Mouse (Mus musculus) embryo, embryonic 9.5 days (tissue): Measurements from ENCODE around the gene Espnl.
A peak's percentile ranks its signal among the peaks of the same experiment; 100 is the strongest.

Source experiments
- DNase-seq: peaks from one replicate; pipeline ENCODE4 v3.0.0-alpha.2; 2017; ENCODE audit errors: extremely low spot score

Gene Espnl

DNA sequence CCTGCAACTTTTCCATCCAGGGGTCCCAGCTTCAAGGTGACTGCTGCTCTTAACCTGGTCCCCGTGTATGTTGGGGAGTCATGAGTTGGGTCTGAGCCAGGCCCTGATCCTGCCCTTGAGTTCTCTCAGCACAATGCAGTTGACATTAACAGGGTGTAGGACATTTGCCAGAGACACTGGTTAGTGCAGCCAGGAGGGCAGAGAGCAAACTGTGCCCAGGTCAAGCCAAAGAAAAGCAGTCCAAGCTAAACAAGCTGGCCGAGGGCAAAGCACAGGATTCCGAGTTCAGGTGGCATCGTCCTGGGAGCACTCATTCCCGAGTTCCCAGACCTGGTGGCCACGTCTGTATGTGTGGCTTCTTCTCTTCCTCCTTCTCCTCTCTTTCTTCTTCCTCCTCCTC, 4.2 kb upstream of the Espnl start:
- DNase-seq = no peak

DNA sequence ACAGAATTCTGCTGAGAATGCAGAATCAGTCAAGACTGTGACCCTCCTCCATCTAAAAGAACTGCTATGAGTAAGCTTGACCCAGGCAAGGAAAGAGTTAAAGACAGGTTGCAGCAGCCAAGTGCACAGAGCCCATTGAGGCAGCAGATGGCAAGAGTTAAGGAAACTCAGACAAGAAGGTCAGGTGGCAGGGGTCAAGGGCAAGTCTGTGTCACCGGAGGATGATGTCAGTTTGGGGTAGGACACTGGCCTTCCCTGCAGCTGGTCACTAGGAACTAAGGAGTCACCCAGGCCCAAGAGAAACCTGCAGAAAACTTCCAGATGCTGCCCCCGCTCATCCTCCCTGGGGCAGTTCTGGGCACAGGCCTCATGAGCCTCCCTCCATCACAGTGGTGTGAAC, 2.8 kb downstream of the Espnl start:
- no peak for DNase-seq

GRCm38 (mm10) chr1:91325488-91326042, 3.7 kb downstream of the Espnl start:
- DNase-seq = no peak

GRCm38 (mm10) chr1:91332102-91332501, 10.2 kb downstream of the Espnl start:
- DNase-seq = no peak

- no peak for DNase-seq
Measured at GRCm38 (mm10) chr1:91333582-91333981, 11.7 kb downstream of the Espnl start.

- no peak for DNase-seq
Measured at GRCm38 (mm10) chr1:91337355-91337754, 15.5 kb downstream of the Espnl start.

GRCm38 (mm10) chr1:91344001-91344400, 22.1 kb downstream of the Espnl start:
- no peak for DNase-seq

DNA sequence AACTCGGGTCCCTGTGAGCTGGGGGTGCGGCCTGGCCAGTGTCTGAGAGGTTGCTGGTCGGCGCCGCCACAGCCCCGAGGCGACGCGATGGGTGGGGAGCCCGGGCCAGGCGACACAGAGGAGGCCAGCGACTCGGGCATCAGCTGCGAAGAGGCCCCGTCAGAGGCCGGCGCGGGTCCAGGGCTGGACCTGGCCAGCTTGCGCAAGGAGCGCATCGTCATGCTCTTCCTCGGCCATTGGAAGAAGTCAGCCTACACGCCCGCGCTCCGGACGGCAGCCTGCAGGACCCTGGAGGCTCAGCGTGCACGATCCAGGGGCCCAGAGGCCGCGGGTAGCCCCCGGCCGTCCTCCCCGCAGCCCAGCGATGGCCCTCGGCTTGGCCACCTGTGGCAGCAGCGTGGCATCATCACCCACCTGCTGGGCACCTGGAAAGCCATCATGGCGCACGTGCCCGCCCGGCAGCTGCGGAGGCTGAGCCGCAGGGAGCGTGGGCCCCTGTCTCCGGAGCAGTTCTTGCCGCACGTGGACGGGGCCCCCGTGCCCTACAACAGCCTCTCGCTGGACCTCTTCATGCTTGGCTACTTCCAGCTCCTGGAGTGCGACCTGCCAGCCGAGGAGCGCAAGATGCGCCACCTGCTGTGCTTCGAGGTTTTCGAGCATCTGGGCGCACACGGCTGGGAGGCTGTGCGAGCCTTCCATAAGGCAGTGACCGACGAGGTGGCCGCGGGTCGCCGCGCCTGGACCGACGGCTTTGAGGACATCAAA, 23.2 kb downstream of the Espnl start:
- DNase-seq = peak; percentile 41

DNA sequence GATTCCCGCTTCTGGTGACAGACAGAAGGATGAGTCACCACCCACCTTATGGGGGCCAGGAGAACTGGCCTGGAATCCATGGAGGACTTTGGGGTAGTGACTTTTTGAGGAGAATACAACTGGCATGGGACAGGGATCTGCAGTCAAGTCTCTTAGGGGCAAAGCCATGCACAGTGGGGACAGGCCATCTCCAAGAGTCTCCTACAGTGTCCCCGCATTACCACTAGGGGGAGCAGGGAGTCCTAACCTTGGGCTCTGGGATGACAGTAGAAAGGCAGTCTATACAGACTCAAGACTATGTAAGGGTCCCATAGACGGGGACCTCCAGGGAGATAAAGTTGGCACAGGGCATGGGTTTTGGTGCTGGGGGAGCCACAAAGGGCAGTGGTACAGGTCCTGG, 25.0 kb downstream of the Espnl start:
- peak; percentile 73 for DNase-seq

- DNase-seq = no peak
Measured at GRCm38 (mm10) chr1:91350841-91351240, 29.0 kb downstream of the Espnl start, which contains the start of gene Klhl30. Klhl30 (plus strand) TSS chr1:91351016.

- no peak for DNase-seq
Measured at GRCm38 (mm10) chr1:91351249-91351648, 29.4 kb downstream of the Espnl start.

DNA sequence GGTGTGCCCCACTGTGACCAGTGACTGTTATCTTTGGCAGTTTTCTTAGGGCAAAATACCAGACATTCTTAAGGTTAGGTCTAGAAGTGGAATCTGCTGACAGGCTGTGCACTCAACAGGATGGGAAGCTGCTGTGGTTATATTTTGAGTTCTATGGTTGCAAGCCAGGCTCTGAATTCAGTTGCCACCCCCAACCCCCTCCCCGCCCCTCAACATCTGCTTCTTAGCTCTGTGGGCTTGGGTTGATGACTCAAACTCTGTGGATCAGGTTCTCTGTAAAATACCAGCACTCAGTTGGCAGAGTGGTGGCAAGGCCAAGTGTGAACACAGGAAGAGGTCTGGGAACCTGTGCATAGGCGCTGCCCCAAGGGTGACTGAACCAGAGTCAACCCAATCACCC, 30.4 kb downstream of the Espnl start:
- no peak for DNase-seq

DNA sequence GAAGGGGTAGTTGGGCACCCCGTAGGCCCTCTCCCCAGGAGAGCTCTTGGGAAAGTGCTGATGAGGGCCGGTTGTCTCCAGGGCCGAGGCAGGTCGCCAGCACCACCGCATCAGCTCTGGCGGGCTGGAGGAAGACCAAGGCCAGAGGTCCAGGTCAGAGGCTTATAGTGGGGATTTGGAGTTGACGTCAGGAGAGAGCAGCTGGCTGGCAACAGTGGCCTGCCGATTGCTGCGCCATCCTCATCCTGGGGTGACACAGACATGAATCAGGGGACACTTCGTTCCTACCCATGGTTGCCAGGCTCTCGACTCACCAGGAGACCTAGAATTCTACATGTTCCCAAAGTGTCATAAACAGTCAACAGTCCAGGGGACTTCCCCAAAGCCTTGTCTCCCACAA, 34.2 kb downstream of the Espnl start:
- no peak for DNase-seq

DNA sequence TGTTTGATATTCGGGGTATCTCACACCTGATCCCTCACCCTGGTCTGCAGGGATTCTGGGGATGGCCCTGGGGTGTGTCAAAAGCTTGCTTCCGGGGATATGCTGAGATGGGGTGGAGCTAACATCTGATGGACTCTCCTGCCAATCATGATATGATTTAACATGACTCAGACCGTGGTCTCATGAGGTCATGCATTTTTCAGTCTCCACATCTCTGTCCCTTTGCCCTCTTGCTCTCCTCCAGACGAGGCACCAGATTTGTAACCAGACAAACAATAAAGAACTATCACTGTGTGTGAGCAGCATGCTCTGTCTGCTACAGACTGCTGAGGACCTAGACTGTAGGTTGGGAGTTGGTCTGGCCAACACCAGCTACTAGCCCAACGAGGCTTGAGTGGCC, 40.2 kb downstream of the Espnl start:
- no peak for DNase-seq

DNA sequence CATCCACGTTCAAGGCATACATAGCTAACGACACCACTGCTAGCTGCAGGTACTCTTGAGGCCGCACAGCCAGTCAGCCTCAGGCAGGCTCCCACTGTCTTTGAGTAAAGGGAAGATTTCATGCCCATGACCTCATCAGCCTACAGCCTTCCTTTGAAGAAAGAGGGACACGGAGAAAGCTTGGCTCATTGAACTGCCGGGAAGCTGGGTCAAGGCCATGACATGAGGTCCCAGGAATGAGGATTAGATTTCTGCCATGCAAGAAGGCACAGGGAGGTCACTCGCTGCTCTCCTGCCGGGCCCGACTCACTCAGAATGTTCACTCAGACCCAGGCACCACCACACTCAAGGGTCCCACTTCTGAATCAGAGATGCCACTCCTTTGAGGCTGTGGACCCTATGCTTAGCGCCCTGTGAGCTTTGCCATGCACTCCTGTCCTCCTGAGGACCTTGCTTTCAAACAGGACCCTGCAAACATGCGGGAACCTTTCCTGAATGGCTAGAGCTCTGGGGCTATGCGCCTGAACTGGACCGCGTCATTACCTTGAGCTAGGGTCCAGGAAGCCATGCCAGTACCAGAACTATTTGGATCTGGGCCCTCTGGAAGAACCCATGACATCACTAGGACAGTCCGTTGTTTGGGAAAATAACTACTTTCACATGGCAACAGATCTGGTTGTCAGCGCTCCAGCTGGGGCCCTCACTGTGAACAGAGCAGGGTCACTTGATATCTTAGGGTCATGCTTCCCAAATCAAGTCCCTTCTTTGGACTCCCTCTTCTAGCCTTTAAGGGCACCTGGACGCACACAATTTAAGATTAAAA, 43.2 kb downstream of the Espnl start:
- DNase-seq = no peak

DNA sequence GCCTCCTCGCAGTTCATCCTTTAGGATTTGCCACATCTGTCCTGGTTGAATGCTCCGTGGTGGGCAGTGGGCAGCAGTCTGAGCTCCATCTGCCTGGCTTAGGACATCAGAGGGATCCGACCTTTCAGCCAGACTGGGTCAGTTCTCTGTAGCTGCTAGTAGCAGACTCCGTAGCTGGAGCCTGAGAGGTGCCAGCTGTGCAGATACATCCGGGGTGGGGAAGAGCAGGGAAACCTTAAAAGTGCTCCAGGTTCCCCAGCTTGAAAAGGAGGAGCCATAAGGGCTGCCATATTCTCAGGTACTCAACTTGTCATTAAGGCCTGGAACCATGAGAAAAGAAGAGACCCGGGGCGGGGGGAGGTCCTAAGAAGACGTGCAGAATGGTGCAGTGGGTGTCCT, 43.9 kb downstream of the Espnl start:
- DNase-seq = no peak

GRCm38 (mm10) chr1:91366215-91367108, 44.6 kb downstream of the Espnl start, which contains the start of gene Erfe:
Erfe (plus strand) TSS chr1:91366430.
- peak; percentile 78 for DNase-seq

- DNase-seq = no peak
Measured at GRCm38 (mm10) chr1:91367295-91367694, 45.4 kb downstream of the Espnl start.

- DNase-seq = no peak
Measured at GRCm38 (mm10) chr1:91369408-91369807, 47.5 kb downstream of the Espnl start.

- no peak for DNase-seq
Measured at GRCm38 (mm10) chr1:91370055-91370454, 48.2 kb downstream of the Espnl start.

- DNase-seq = no peak
Measured at GRCm38 (mm10) chr1:91373414-91373835, 51.5 kb downstream of the Espnl start.
